Mouse (Mus musculus): Measurements from ENCODE around the gene Baiap2l1. TPM values are rescaled to one million over a fixed set of nuclear protein-coding genes. Genes with fewer than 3 reads are reported as not detected.
"Not testable (repeated sequence)": the region's sequence is repeated elsewhere in the genome, so short reads cannot be mapped to it uniquely, and the experiment has no call there.

The Baiap2l1 gene
- total RNA-seq (2021), result 6.2 and 8.2 TPM in 2 replicates
- long read RNA-seq, experiment 1, partial matches to known transcripts, result 0 of 7 reads
- long read RNA-seq, experiment 1, other reads (novel, unspliced or antisense), result 5 of 7 reads
- long read RNA-seq, experiment 2, transcript Baiap2l1-201 (14 exons, 3,247 nt), result major isoform, 5 of 5 reads
- long read RNA-seq, experiment 2, partial matches to known transcripts, result 0 of 5 reads
- long read RNA-seq, experiment 2, other reads (novel, unspliced or antisense), result 0 of 5 reads

DNA sequence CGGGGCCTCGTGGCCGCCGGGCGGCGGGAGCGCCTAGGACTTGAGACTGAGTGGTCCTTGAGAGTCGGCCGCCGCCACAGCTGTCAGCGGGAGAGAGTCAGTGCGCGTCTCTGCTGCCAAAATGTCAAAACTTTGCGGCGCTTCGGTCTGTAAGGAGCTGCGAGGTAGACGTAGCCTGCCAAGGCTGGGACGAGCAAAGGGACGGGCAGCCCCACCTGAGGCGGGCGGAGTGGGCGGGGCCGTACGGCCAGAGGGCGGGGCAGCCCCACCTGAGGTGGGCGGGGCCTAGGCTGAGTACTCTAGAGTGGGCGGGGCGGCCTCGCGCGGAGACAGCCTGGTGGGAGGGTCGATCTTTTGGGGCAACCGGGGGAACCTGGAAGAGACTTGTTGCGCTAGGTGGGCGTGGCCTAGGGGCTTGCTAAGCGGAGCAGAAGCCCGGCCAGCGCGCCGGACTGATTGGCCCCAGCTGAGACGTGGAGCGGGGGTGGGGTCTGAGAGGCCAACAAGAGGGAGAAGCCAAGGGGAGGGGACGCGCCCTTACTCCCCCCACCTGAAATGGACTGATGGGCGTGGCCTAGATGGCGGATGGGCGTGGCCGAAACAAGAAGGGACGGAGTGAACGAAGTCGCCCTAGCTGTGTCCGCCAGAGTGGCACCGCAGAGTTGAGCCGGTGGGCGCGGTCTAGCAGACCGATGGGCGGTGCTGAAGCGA, at the start of gene Baiap2l1:
Gene Baiap2l1 (minus strand): TSS at position 232 of the 711 bp plus-strand sequence.
- peak; percentile 94 for DNase-seq

DNA sequence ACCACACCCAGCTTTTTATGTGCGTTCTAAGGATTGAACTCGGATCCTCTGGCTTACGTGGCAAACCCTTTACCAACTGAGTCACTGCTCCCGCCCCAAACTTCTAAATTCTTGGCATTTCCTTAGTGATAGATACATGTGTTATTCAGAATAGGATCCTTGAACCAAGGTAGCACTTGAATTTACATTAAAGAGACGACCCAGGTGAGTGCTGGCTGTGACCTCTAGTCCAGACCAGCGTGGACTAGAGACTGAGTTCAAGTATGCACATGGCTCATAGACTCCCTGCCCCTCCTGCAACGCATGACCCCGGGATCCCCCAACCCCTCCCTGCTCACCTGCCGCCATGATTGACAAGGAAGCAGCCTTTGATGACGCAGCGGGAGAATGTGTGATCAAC, 48.3 kb upstream of the Baiap2l1 start:
- DNase-seq, result no peak

DNA sequence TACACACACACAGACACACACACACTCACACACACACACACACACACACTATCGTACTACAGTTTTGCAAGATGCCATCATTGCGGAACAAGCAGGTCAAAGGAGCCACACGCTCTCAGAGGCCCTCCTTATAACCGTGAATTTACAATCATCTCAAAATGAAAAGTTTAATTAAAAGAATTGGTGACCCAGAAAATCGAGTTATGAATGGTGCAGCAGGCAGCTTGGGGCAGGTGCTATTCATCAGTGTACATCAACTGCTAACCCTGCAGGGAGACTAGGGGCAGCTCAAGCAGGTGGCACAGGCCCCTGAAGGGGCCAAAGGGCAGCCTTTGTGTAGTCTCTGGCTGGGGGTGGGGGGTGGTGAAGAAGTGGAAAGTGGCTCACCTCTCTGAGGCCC, 42.9 kb upstream of the Baiap2l1 start:
- no peak for DNase-seq

DNA sequence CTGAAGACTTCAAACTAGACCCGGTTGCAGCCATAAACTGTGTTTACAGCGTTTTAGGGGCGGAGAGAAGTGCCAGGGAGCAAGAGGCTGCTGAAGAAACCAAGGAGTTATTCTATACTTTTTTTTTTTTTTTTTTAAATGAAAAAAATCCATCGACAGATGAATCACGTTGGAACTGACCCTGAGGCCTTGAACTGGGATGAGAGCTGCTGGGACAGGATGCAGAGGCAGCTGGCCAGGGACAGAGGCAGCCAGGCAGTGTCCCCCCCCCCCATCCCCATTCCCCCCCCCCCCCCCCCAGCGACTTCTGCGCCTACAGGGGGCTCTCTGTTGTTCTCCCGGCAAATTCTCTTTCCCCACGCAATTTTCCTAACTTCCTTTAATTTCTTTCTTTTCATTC, 39.7 kb upstream of the Baiap2l1 start:
- peak; percentile 36 for DNase-seq

DNA sequence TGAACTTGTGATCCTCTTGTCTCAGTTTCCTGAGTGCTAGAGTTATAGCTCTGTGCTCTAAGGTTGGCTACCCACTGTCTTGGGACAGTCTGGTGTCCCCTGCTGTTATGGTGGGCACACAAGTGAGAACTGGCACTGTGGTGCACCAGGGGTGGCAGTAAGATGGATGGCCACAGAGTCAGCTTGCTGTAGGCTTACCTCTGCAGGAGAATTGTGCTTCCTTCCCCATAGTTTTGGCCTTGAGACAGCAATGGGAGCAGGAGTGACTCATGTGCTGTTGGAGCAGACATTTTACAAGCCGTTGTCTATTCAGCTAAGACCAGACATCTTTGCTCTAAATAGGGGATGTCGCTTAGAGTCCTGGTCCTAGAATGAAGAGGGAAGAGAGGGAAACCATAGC, 36.2 kb upstream of the Baiap2l1 start:
- DNase-seq, result peak; percentile 19

DNA sequence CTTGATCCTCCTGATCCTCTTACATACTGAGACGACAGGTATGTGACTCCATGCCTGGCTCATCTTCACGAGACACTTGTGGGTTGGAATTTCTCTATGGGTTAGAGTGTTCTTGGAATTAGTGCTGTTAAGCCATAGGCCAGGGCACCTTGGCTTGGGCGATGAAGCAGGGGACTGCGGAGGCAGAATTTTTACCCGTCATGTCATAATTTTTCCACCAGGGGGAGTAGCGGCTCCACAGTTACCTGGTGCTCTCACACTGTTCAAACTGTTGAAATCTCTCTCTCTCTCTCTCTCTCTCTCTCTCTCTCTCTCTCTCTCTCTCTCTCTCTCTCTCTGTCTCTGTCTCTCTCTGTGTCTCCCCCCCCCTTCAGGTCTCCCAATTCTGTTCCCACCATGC, 29.9 kb upstream of the Baiap2l1 start:
- peak; percentile 79 for DNase-seq

DNA sequence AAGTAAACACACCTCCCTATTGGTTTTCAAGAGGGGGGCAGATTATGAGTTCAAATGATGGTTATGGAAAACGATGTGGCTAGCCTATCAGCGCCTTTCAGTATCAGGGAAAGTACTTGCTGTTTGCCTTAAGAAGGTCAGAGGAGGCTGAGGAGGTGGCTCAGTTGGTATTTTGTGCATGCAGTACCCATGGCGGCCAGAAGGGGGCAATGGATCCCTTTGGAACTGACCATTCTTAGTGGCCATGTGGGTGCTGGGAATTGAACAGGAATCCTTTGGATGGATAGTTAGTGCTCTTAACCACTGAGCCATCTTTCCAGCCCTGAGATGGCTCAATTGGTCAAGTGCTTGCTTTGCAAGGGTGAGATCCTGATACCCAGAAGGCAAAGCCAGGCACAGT, 26.0 kb upstream of the Baiap2l1 start:
- no peak for DNase-seq

DNA sequence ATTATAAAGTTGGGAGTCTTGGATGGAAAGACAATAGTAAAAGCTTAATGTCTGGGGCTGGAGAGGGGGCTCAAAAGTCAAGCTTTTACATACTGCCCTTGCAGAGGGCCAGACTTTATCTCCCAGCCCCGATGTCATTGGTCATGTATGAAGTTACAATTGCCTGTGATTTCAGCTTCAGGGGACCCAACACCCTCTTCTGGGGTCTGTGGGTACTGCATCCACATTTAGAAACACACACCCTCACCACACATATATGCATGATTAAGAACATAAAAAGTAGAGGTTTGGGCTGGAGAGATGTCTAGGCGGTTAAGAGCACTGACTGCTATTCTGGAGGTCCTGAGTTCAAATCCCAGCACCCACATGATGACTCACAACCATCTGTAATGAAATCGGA, 23.9 kb upstream of the Baiap2l1 start:
- peak; percentile 40 for DNase-seq

DNA sequence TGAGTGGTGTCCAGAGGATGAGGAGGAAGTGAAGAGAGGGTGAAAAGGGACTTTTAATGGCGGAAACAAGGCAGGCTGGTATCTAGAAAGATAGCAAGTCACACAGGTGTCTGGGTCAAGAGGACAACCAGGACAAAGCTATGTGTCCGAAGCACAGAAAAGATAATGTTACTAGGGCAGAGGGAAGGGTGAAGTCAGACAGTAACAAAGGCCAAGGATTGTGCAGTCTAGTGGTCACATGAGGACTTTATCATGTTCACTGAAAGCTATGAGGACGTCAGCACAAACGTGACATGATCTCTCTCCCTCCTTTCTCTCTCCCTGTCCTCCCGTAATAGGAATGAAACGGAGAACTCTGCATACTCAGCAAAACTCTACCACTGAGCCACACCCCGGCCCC, 22.8 kb upstream of the Baiap2l1 start:
- DNase-seq, result no peak

DNA sequence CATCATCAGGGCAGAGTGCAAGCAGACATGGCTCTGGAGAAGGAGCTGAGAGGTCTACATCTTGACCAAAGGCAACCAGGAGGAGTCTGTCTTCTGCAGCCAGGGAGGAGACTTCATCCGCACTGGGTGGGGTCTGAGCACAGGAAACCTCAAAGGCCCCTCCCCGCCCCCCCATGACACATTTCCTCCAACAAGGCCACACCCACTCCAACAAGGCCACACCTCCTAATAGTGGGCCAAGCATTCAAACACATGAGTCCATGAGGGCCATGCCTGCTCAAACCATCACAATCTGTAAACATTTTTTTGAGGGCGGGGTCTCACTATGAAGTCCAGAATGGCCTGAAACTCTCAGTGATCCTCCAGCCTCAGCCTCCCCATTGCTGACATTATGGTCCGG, 21.5 kb upstream of the Baiap2l1 start:
- no peak for DNase-seq

DNA sequence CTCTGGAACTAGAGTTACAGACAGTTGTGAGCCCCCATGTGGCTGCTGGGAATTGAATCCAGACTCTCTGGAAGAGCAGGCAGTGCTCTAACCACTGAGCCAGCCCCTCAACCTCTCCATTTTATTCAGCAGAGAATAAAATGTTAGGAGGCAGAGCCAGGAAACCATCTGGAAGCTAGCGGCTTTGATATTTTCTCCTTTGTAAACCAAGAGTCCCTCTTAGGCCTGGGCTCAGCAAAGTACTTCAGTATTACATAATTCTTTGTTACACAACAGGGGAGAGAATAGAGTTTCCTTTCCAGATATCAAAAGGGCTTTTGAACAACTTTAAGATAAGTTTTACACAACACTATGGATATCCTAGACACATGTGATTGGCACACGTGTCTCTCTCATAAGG, 15.0 kb upstream of the Baiap2l1 start:
- DNase-seq, result no peak

DNA sequence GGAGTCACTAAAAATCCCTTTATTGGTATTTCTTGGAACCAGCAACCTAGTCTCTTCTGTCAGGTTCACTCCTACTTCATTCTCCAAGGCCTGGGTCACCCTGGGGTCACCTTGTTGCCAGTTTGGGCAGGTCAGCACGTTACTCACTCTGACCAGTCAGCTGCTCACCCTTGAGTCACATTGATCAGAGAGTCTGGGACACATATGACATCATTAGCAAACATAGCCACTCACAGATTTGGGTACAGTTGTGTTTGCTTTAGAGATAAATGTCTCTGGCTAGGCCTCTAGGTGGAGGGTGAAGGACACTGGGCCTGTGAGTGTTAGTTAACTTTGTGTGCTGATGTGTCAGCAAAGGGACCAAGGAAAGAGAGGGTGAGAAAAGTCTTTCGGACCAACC, 14.3 kb upstream of the Baiap2l1 start:
- DNase-seq, result peak; percentile 60

DNA sequence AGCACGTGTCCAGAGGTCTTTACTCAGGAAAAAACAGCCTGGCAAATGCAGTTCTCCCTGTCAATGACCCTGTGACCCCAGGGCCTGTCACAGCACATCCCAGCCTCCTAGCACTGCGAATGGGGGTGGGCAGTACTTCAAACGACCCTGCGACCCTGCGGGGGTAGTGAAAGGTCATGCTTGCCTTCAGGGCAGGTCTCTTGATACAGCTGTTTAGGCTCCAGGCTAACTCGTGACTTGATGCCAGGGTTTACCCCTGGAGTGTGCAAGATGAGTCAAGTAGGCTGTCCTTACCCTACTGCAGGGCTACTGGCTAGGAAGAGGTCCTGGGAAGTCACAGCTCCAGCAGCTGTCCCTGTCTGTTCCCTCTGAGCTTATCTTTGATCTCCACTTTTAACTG, 13.1 kb upstream of the Baiap2l1 start:
- no peak for DNase-seq

DNA sequence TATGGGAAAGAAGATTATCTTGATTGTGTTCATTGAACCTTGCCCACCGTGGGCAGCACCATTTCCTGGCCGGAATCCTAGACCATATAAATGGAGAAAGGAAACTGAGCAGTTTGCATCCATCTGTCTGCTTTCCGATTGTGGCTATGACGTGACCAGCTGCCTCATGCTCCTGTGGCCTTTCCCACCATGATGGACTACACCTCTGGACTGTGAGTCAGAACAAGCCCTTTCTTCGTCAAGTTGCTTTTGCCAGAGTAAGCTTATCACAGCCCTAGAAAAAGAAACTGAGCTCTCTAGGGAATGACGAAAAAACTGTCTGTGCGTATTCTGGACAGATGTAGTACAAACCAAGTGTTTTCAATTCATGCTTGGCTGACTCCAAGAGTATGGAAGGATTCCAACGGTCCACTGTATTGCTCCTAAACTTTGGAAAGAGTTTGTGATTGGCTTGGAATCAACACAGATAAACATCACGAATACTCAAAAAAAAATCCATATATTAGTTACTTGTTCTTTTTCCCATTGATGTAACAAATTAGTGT, 10.8 kb upstream of the Baiap2l1 start:
- DNase-seq, result no peak

DNA sequence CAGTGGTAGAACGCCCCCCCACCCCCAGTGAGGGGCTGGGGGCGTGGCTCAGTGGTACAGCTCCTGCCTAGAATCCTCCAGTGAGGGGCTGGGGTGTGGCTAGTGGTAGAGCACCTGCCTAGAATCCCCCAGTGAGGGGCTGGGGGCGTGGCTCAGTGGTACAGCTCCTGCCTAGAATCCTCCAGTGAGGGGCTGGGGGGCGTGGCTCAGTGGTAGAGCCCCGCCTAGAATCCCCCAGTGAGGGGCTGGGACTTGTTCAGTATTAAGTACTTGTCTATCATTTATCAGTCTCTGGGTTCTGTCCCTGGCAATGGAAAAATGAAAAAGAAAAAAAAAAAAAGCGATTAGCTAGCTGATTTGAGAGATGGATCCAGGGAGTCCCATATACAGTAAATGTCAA, 8.6 kb upstream of the Baiap2l1 start:
- not testable (repeated sequence) for DNase-seq

DNA sequence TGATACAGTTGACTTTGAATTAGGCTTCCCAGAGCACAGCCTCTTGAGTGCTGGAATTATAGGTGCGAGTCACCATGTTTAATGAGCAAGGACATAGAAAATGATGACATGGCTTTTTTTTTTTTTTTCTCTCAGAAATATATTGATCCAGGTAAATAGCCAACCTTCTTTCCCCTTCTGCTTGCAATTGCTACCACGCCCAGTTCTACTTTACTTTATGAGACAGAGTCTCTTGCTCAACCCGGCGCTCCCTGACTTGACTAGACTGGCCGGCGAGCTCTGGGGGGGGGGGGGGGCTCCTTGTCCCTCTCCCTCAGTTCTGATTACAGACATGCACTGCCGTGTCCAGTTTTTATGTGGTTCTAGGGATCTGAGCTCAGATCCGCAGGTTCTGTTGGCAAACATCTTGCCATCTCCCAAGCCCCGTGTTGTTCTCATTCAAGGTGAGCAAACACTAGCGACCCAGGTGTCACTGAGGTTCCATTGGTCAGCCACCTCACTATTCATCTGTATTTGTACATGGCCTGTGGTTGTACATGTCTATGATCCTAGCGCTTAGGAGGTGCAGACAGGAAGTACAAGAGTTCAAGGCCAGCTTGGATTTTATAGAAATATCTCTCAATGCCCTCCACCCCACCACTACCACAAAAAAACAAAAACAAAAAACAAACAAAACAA, 6.9 kb upstream of the Baiap2l1 start:
- DNase-seq, result no peak

DNA sequence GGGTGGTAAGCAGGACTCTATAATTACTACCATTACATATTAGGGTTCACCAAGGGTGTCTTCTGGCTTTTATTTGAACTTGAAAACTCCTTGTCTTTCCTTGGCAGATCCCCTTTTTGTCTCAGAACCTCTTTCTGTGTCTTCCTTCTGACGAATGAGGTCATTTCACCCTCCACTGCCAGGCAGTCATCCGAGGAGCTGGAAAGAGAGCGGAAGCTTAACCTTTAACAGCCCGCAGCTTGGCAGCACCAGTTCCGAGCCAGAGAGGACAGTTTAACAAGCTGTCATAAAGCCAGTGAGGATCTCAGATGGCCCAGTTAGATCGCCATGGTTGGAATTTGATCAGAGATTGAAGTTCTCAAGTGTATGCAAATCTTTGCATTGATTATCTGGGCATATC, 2.4 kb upstream of the Baiap2l1 start:
- DNase-seq, result peak; percentile 45

DNA sequence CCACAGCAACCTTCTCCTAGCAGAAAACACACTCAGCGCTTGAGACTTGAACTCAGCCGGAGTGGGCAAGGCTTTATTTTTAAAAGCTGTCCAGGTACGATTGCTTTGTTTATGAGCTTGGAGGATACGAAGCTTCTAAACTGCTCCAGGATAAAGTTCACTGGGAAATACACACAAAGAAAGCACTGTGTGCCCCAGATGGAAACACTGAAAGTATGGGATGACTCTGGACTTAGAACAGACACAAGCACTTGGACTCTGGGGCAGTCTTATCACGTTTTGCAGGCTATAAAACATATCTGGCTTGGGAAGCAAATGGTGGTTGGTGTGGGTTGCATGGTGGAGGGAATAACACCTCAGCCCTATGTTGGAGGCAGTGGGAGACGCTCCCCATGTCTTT, 2.0 kb upstream of the Baiap2l1 start:
- DNase-seq, result no peak

DNA sequence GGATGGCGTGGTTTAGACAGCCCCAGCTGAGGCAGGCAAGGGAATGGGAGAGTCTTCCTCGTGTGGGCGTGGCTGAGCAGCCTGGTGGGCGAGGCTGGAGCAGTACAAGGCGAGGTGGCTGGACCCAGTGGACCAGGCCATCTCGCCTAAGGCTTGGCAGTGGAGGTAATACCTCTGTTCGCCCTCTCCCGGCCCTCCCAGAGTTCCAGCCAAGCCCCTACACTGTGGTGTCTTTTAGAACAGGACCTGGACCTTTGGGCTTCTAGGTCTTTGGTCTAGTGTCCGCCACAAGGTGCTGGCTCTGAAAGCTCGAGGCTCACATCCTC, 643 bp upstream of the Baiap2l1 start:
- no peak for DNase-seq

DNA sequence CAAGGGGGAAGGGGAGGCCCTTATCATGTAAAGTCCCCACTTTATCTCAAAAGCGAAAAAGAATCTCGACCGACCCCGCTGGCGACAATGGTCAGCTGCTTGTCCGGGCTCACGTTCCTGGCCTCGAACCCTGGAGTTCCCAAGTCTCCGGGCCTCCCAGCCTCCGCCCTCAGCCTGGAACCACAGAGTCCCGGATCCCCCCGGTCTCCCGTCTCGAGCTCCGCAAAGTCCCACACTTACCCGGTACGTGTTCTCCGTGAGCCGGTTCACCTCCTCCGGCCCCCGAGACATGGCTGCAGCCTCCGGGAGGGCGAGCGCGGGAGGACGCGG, 396 bp downstream of the Baiap2l1 start:
- DNase-seq, result no peak

DNA sequence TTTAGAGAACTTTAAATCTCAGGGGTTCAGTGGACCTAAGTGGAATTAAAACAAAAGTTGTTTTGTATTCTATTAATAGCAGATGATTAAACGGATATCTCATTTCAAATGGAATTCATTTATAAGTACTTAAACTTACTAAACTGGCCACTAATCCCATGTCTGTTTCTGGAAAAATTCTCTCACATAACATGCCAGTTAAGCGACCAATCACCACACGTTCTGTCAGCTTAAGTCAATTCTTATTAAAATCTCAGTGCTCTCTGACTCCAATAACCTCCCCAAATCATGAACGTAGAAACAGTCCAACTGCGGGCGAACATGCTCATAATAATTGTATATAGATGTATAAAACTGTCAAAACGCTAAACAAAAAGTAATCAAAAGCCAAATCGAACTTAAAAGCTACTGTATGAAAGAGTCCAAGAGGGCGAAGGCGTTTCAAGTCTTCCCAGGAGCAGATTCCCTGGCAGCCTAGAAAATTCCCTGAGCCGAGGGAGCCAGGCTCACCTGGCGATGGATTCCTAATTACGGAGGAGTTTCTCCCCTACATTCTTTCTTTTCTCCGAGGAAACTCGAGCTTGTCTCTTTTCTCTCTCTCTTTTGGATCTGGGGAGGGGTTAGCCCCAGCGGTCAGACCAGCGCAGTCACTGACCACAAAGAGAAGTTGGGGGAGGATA, 996 bp downstream of the Baiap2l1 start:
- no peak for DNase-seq

DNA sequence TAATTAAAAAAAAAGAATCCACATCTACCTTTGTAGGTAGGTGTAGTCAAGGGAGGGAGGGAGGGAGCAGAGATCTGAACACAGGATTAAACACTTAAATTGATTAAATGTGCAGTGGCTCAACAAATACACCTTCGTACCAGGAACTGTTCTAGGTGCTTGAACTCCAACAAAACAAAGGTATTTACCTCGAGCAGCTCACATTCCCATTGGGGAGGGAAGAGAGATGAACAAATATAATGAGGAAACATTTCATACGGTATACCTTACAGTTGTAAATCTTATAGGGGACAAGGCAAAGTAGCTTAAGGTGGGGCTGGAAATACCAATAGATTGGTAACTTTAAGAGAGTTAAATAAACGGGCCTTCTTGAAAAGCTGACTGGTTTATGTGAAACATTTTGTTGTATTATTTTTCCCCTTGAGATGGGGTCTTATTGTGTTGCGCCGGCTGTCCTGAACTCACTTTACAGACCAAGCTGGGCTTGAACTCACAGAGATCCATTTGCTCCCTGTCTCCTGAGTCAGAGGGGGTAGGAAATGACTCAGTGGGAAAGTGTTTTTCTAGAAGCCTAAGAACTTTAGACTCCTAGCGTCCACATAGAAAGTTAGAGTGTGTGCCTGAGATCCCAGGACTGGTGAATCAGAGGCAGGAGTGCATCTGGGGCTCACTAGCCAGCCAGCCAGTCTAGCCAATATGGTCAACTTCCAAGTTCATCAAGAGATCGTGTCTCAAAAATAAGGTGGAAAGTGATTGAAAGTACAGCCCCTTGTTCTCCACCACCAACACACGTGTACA, 5.5 kb downstream of the Baiap2l1 start:
- DNase-seq, result no peak

Measured in adrenal gland, postnatal 14 days (tissue).